Mouse (Mus musculus): ENCODE data around the gene Prtn3.

DNA sequence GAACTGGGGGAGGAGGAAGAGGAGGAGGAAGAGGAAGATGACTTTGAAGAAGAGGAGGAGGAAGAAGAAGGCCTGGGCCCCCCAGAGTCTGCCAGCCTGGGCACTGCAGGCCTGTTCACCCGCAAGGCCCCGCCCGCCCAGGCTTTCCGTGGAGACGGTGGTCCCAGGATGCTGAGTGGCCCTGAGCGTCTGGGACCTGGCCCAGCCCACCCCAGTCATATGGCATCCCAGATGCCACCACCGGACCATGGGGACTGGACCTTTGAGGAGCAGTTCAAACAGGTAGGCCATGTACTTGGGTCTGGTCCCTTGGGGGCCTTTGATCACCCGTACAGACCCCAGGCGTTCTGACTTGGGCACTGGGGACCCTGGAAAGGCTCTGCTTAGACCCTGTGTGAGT, 57.5 kb downstream of the Prtn3 start:
- no peak for TF ChIP-seq CTCF (IDR thresholded peaks at IDR 0.05; ENCODE audit: low read depth)
- no peak for TF ChIP-seq EP300 (optimal IDR thresholded peaks at IDR 0.05)

All from stomach, postnatal 0 days (tissue).